Mouse (Mus musculus): ENCODE data around the gene Krtap28-13. TPM values are rescaled to one million over a fixed set of nuclear protein-coding genes. Genes with fewer than 3 reads are reported as not detected.

Krtap28-13 gene
- polyA plus RNA-seq (2017; shearing (Covaris generic)), result not detected

DNA sequence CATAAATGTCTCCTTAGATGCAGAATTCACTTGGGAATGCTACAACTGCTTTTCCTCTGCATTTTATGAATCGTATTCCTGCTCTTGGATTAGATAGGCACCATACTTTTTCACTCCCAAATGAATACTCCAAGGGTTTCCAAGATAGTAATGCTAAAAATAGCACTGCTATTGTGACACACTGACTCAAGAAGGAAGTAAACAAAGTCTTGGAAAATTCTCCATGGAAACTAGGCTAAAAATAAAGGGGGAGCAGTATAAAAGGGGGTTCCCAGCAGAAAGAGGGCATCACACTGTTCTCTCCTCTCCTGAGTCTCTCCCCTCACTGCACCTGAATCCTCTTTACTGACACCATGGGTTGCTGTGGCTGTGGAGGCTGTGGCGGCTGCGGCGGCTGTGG, at the start of gene Krtap28-13:
TSS of gene Krtap28-13 (plus strand) at position 288 of the 400 bp plus-strand sequence.

DNA sequence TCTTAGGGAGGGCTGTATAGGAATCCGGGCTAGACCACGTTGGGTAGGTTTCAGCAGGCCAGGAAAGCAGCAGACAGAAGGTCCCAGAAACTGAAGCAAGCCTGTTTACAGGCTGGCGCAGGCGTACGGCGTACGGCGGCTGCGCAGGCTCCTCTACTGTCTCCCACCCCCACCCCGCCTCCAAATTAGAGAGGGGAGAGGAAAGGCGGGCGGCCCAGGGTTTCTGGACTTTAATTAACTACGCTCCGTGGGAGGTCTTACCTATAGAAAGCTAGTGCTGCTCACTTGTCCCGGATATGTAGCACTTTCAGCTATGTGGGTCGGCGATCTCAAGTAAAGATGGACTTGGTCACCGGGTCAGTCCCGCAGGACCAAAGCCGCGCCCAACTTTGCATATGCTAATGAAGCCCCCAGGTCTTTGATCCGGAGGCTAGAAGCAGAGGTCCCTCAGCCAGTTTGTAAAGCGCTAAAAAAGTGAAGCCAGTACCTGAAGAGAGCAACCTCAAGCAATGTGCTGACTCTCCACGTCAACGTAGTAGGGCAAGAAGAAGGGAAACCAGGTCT, 22.5 kb upstream of the Krtap28-13 start, which contains the start of gene Slc19a3:
TSS of gene Slc19a3 (minus strand) at position 340 of the 564 bp plus-strand sequence.

DNA sequence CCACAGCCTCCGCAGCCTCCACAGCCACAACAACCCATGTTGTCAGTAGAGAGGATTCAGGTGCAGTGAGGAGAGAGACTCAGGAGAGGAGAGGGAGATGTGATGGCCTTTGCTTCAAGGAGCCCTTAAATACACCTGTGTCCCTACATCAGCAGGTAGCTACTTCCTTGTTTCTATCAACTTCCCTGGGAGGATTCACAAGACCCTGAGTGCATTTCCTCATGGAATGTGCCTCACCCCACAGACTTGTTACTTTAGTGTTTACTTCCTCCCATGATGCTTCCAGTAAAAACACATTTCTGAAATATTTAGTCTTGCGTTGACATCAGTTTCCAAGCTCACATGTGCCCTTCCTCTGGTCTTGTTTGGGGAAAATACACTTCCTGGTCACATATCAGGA, 18.4 kb upstream of the Krtap28-13 start, which contains the start of gene Krtap28-10:
TSS of gene Krtap28-10 (minus strand) at position 101 of the 400 bp plus-strand sequence.

DNA sequence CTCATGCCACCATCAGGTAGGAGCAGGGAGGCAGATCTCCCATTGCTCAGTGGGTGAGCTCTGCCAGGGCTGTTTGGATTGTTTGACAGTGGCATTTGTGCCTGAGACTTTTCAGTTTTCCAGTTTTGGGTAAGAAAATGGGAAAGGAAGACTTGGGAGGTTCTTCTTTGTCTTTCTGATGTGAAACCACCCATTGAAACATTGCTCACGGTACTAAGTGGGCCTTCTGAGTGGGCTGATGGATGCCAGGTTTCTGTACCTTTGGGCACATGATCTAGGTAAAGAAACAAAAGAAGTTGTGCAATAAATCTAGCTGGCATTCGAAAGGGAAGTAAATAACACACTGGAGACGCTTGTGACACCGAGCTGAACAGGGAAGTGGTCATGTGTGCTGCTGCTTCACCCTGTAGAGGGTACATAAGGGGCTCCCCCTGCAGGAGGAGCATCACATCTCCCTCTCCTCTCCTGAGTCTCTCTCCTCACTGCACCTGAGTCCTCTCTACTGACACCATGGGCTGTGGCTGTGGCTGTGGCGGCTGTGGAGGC, 15.8 kb upstream of the Krtap28-13 start, which contains the start of gene Gm47969:
TSS of gene Gm47969 (plus strand) at position 51 of the 546 bp plus-strand sequence.

DNA sequence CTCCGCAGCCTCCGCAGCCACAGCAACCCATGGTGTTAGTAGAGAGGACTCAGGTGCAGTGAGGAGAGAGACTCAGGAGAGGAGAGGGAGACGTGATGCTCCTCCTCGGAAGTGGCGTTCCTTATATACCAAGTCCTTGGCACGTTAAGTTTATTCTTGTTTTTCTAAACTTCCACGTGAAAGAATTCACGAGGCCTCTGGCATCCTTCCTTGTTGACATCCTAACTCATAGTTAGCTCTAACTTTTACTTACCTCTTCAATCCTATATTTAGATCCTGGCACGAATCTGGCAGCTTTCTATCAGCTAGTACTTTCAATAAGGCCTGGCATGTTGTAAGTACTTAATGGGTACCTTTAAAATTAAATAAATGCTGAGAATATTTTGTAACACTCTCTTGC, 1.5 kb upstream of the Krtap28-13 start, which contains the start of gene A030005K14Rik:
TSS of gene A030005K14Rik (minus strand) at position 101 of the 400 bp plus-strand sequence.

Other genes with a start within 250 kb of the Krtap28-13 start
- 17.9 TPM for gene Agfg1, start 221.4 kb upstream of the Krtap28-13 start, polyA plus RNA-seq (2017; shearing (Covaris generic))
- 0.58 TPM for gene A030005L19Rik, start 147.6 kb upstream of the Krtap28-13 start, polyA plus RNA-seq (2017; shearing (Covaris generic))
- gene A030014E15Rik, start 136.0 kb upstream of the Krtap28-13 start, polyA plus RNA-seq (2017; shearing (Covaris generic)), result not detected
- not detected for gene Gm6217, start 129.5 kb upstream of the Krtap28-13 start, polyA plus RNA-seq (2017; shearing (Covaris generic))
- not detected for gene A030003K21Rik, start 117.5 kb upstream of the Krtap28-13 start, polyA plus RNA-seq (2017; shearing (Covaris generic))
- gene Gm7544, start 104.9 kb upstream of the Krtap28-13 start, polyA plus RNA-seq (2017; shearing (Covaris generic)), result not detected
- not detected for gene Gm47955, start 100.6 kb upstream of the Krtap28-13 start, polyA plus RNA-seq (2017; shearing (Covaris generic))
- gene Gm47959, start 60.4 kb upstream of the Krtap28-13 start, polyA plus RNA-seq (2017; shearing (Covaris generic)), result not detected
- gene Slc19a3, start 22.5 kb upstream of the Krtap28-13 start, polyA plus RNA-seq (2017; shearing (Covaris generic)), result not detected
- not detected for gene Krtap28-10, start 18.4 kb upstream of the Krtap28-13 start, polyA plus RNA-seq (2017; shearing (Covaris generic))
- not detected for gene Gm47969, start 16.0 kb upstream of the Krtap28-13 start, polyA plus RNA-seq (2017; shearing (Covaris generic))
- not detected for gene A030005K14Rik, start 1.6 kb upstream of the Krtap28-13 start, polyA plus RNA-seq (2017; shearing (Covaris generic))
- 1.8 TPM for gene Ccl20, start 55.8 kb downstream of the Krtap28-13 start, polyA plus RNA-seq (2017; shearing (Covaris generic))
- gene Daw1, start 98.8 kb downstream of the Krtap28-13 start, polyA plus RNA-seq (2017; shearing (Covaris generic)), result 0.33 TPM

Measured in CD4-positive, CD25-positive, alpha-beta regulatory T cell, adult 9 weeks (primary cell).